Mouse (Mus musculus) embryonic facial prominence, embryonic 12.5 days (tissue): ENCODE results near the gene Cma1. TPM values are rescaled to one million over a fixed set of nuclear protein-coding genes. Genes with fewer than 3 reads are reported as not detected.

Experiments
- ATAC-seq: fragments of 200-750 bp; cut with Nextera tagmentation; 2 replicates; pipeline ENCODE4 v1.8.0; 2017; ENCODE audit not compliant: insufficient number of reproducible peaks, insufficient read depth, low FRiP score, low TSS enrichment
- H3K27ac ChIP-seq: fragments of 300-500 bp; sonication (generic); 2 replicates; pipeline ENCODE4 v1.5.1; 2016; ENCODE audit warnings: mild to moderate bottlenecking
- H3K27me3 ChIP-seq: fragments of 300-500 bp; sonication (generic); 2 replicates; pipeline ENCODE4 v1.6.1; 2016; ENCODE audit warnings: mild to moderate bottlenecking, moderate library complexity
- H3K36me3 ChIP-seq: fragments of 300-500 bp; sonication (generic); 2 replicates; pipeline ENCODE4 v1.6.1; 2016; ENCODE audit warnings: mild to moderate bottlenecking
- H3K4me1 ChIP-seq: fragments of 300-500 bp; sonication (generic); 2 replicates; pipeline ENCODE4 v1.6.1; 2016
- H3K4me2 ChIP-seq: fragments of 300-500 bp; sonication (generic); replicated peaks from 2 replicates; pipeline ENCODE4 v1.6.1; 2016; ENCODE audit warnings: mild to moderate bottlenecking, moderate library complexity
- H3K4me3 ChIP-seq: fragments of 300-500 bp; sonication (generic); 2 replicates; pipeline ENCODE4 v1.5.1; 2016; ENCODE audit warnings: mild to moderate bottlenecking
- H3K9ac ChIP-seq: fragments of 300-500 bp; sonication (generic); 2 replicates; pipeline ENCODE4 v1.6.1; 2016; ENCODE audit warnings: mild to moderate bottlenecking, moderate library complexity
- H3K9me3 ChIP-seq: fragments of 300-500 bp; sonication (generic); 2 replicates; pipeline ENCODE4 v1.6.1; 2016; ENCODE audit warnings: mild to moderate bottlenecking, moderate library complexity
- whole genome bisulfite sequencing: fragments of 180-500 bp; shearing (Covaris S2); methylation state at CpG from one replicate; pipeline ENCODE4 v1.1.7; 2016; 5-methylcytosine and 5-hydroxymethylcytosine counted together
- polyA plus RNA-seq: library from polyadenylated mRNA; unstranded; fragments of >200 nt; fragmentation: Nextera tagmentation; extraction: Ambion mirVana; gene quantifications from 2 replicates; pipeline ENCODE4 v1.2.1, GENCODE M21; 2016

Gene Cma1
- polyA plus RNA-seq, 1 experiment from 2014 or later: 0.60 TPM

GRCm38 (mm10) chr14:55922475-55923232 is 21.8 kb downstream of the Cma1 start:
- Histone ChIP-seq H3K9me3 (no peaks in the 10 kb centered on the region), H3K4me2 (no peak overlapping the region), H3K27me3 (no peaks in the 10 kb centered on the region), H3K4me3 (no peak overlapping the region), H3K36me3 (no peaks in the 10 kb centered on the region), H3K27ac (no peak overlapping the region), H3K4me1 (0 out of 2 replicates have a peak, but pooled peaks cover 3% of the 10 kb centered on the region), H3K9ac (no peak overlapping the region)
- 68% methylated on average over 7 of the region's 7 CpGs for WGBS
- ATAC-seq: no peak

GRCm38 (mm10) chr14:55918240-55919082 is 26.0 kb downstream of the Cma1 start:
- H3K4me3 ChIP-seq: no peak overlapping the region
- ATAC-seq: peak; percentile 68; the same call in 1 of the 2 replicates
- no peaks in the 10 kb centered on the region for H3K27me3 ChIP-seq

GRCm38 (mm10) chr14:55913406-55913805 is 31.1 kb downstream of the Cma1 start:
- Histone ChIP-seq H3K27me3 (no peaks in the 10 kb centered on the region), H3K27ac (no peak overlapping the region), H3K9ac (no peak overlapping the region), H3K4me3 (no peak overlapping the region), H3K4me2 (no peak overlapping the region), H3K36me3 (no peaks in the 10 kb centered on the region), H3K9me3 (no peaks in the 10 kb centered on the region), H3K4me1 (no peaks in the 10 kb centered on the region)
- WGBS: 41% methylated on average over 4 of the region's 4 CpGs
- no peak for ATAC-seq

More at GRCm38 (mm10) chr14:55918240-55919082, 26.0 kb downstream of the Cma1 start:
- 35% methylated on average over 14 of the region's 14 CpGs for WGBS
- H3K4me1 ChIP-seq: 0 out of 2 replicates have a peak, but pooled peaks cover 3% of the 10 kb centered on the region
- 0 out of 2 replicates have a peak overlapping the region, but pooled peaks have one; percentile 5 for H3K4me2 ChIP-seq
- H3K9me3 ChIP-seq: no peaks in the 10 kb centered on the region
- no peak overlapping the region for H3K9ac ChIP-seq
- H3K27ac ChIP-seq: no peak overlapping the region
- no peaks in the 10 kb centered on the region for H3K36me3 ChIP-seq

GRCm38 (mm10) chr14:55905518-55905917 is 39.0 kb downstream of the Cma1 start:
- WGBS: 21% methylated on average over 1 of the region's 1 CpGs

GRCm38 (mm10) chr14:55900414-55900755 is 44.1 kb downstream of the Cma1 start:
- peak; percentile 11; the same call in 1 of the 2 replicates for ATAC-seq

More at GRCm38 (mm10) chr14:55905518-55905917, 39.0 kb downstream of the Cma1 start:
- Histone ChIP-seq H3K27me3 (no peaks in the 10 kb centered on the region), H3K4me1 (peaks cover 7% of the 10 kb centered on the region; the same call in 1 of the 2 replicates), H3K4me2 (no peak overlapping the region), H3K4me3 (no peak overlapping the region), H3K9me3 (no peaks in the 10 kb centered on the region), H3K9ac (no peak overlapping the region), H3K36me3 (no peaks in the 10 kb centered on the region), H3K27ac (no peak overlapping the region)
- no peak for ATAC-seq

GRCm38 (mm10) chr14:55899701-55900413 is 44.6 kb downstream of the Cma1 start, which contains the start of gene Sdr39u1:
Gene Sdr39u1, minus strand, starts transcription at chr14:55900293.
- peak within 1 kb of the TSS; percentile 84 for H3K4me2 ChIP-seq
- H3K36me3 ChIP-seq: peaks cover 32% of the 10 kb centered on the region
- H3K4me1 ChIP-seq: peaks cover 16% of the 10 kb centered on the region
- H3K4me3 ChIP-seq: peak within 1 kb of the TSS; percentile 50
- H3K9me3 ChIP-seq: no peaks in the 10 kb centered on the region
- H3K27me3 ChIP-seq: no peaks in the 10 kb centered on the region
- peak; percentile 90 for ATAC-seq
- WGBS: 3% methylated on average over 39 of the region's 39 CpGs
- H3K9ac ChIP-seq: peak within 1 kb of the TSS; percentile 64
- H3K27ac ChIP-seq: peak within 1 kb of the TSS; percentile 86

More at GRCm38 (mm10) chr14:55900414-55900755, 44.1 kb downstream of the Cma1 start:
- Histone ChIP-seq H3K4me1 (peaks cover 16% of the 10 kb centered on the region), H3K27me3 (no peaks in the 10 kb centered on the region), H3K4me3 (peak overlapping the region; percentile 50), H3K9me3 (no peaks in the 10 kb centered on the region), H3K27ac (peak overlapping the region; percentile 86), H3K9ac (peak overlapping the region; percentile 64), H3K4me2 (peak overlapping the region; percentile 84), H3K36me3 (peaks cover 27% of the 10 kb centered on the region)
- 4% methylated on average over 12 of the region's 12 CpGs for WGBS

GRCm38 (mm10) chr14:55898947-55899346 is 45.5 kb downstream of the Cma1 start:
- ATAC-seq: no peak
- Histone ChIP-seq H3K4me2 (peak overlapping the region; percentile 84), H3K27me3 (no peaks in the 10 kb centered on the region), H3K9me3 (no peaks in the 10 kb centered on the region), H3K4me3 (peak overlapping the region; percentile 50; the same call in 1 of the 2 replicates), H3K9ac (no peak overlapping the region; the same call in 1 of the 2 replicates), H3K4me1 (peaks cover 16% of the 10 kb centered on the region), H3K27ac (peak overlapping the region; percentile 86; the same call in 1 of the 2 replicates), H3K36me3 (peaks cover 42% of the 10 kb centered on the region)
- 88% methylated on average over 7 of the region's 7 CpGs for WGBS

- peaks cover 16% of the 10 kb centered on the region for H3K4me1 ChIP-seq
- H3K36me3 ChIP-seq: peaks cover 50% of the 10 kb centered on the region
- WGBS: 94% methylated on average over 12 of the region's 12 CpGs
- no peaks in the 10 kb centered on the region for H3K27me3 ChIP-seq
- no peak overlapping the region for H3K4me2 ChIP-seq
- H3K9me3 ChIP-seq: no peaks in the 10 kb centered on the region
- H3K9ac ChIP-seq: no peak overlapping the region
- ATAC-seq: no peak
- H3K4me3 ChIP-seq: no peak overlapping the region
- no peak overlapping the region for H3K27ac ChIP-seq
These were observed 46.8 kb downstream of the Cma1 start for GRCm38 (mm10) chr14:55897671-55898070.

Other genes with a start within 250 kb of the Cma1 start
- 1.6 and 1.7 TPM in 2 replicates for gene Tgm1, start 230.7 kb downstream of the Cma1 start, polyA plus RNA-seq
- 27.8 and 30.3 TPM in 2 replicates for gene Rabggta, start 222.4 kb downstream of the Cma1 start, polyA plus RNA-seq
- 81.5 and 86.7 TPM in 2 replicates for gene Dhrs1, start 199.0 kb downstream of the Cma1 start, polyA plus RNA-seq
- 51.0 and 57.3 TPM in 2 replicates for gene Nop9, start 199.0 kb downstream of the Cma1 start, polyA plus RNA-seq
- 0.19 and 0.50 TPM in 2 replicates for gene Cideb, start 186.2 kb downstream of the Cma1 start, polyA plus RNA-seq
- 0.55 and 0.60 TPM in 2 replicates for gene Ltb4r2, start 183.2 kb downstream of the Cma1 start, polyA plus RNA-seq
- 0.48 and 0.60 TPM in 2 replicates for gene Ltb4r1, start 178.7 kb downstream of the Cma1 start, polyA plus RNA-seq
- 21.3 and 24.2 TPM in 2 replicates for gene Adcy4, start 160.6 kb downstream of the Cma1 start, polyA plus RNA-seq
- 45.5 and 50.3 TPM in 2 replicates for gene Ripk3, start 155.8 kb downstream of the Cma1 start, polyA plus RNA-seq
- gene Nfatc4, start 121.5 kb downstream of the Cma1 start, polyA plus RNA-seq: 154 and 161 TPM in 2 replicates
- gene Nynrin, start 90.7 kb downstream of the Cma1 start, polyA plus RNA-seq: 41.4 and 41.7 TPM in 2 replicates
- gene Cbln3, start 60.3 kb downstream of the Cma1 start, polyA plus RNA-seq: 0.28 and 0.42 TPM in 2 replicates
- gene Khnyn, start 59.7 kb downstream of the Cma1 start, polyA plus RNA-seq: 31.6 and 31.8 TPM in 2 replicates
- 69.9 and 77.7 TPM in 2 replicates for gene Sdr39u1, start 44.4 kb downstream of the Cma1 start, polyA plus RNA-seq
- gene Cma2, start 6.3 kb upstream of the Cma1 start, polyA plus RNA-seq: not detected in 2 replicates
- gene Mcpt1, start 73.3 kb upstream of the Cma1 start, polyA plus RNA-seq: not detected in 2 replicates
- gene Mcpt9, start 85.8 kb upstream of the Cma1 start, polyA plus RNA-seq: not detected in 2 replicates
- gene Mcpt2, start 97.4 kb upstream of the Cma1 start, polyA plus RNA-seq: not detected in 2 replicates
- gene Mcpt4, start 117.6 kb upstream of the Cma1 start, polyA plus RNA-seq: not detected in 2 replicates
- not detected in 2 replicates for gene Mcpt8, start 140.6 kb upstream of the Cma1 start, polyA plus RNA-seq
- not detected in 2 replicates for gene Ctsg, start 157.9 kb upstream of the Cma1 start, polyA plus RNA-seq
- gene Gzme, start 175.9 kb upstream of the Cma1 start, polyA plus RNA-seq: not detected in 2 replicates
- not detected in 2 replicates for gene Gzmd, start 187.9 kb upstream of the Cma1 start, polyA plus RNA-seq
- not detected in 2 replicates for gene Gzmg, start 214.9 kb upstream of the Cma1 start, polyA plus RNA-seq
- not detected in 2 replicates for gene Gzmn, start 229.9 kb upstream of the Cma1 start, polyA plus RNA-seq